Mouse (Mus musculus): Measurements from ENCODE around the gene Eif1ad.

DNA sequence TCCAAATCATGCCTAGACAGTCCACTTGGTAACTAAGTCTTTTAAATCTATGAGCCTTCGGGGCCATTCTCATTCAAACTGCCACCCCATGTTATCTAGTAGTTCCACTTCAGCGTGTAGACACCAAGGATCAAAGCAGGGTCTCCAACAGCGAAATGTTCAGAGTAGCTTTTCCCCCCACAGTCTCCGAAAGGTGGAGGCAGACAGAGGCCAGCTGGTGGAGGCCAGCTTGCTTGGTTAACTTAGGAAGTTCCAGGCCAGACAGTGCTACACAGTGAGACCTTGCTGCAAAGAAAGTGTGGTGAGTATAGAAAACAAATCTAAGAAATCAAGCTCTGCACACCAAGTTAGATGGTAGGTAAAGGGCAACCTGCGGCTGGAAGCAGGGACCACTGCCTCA, 44.1 kb downstream of the Eif1ad start:
- TF ChIP-seq CTCF (IDR thresholded peaks at IDR 0.05; ENCODE audit: extremely low read depth, insufficient read depth, low read length) (no peak), POLR2A (IDR thresholded peaks at IDR 0.05; ENCODE audit: extremely low read depth, insufficient read depth, low read length) (no peak)
